Mouse (Mus musculus) lung, postnatal 0 days (tissue): ENCODE results near the gene Igfbp4. TPM values are rescaled to one million over a fixed set of nuclear protein-coding genes. Genes with fewer than 3 reads are reported as not detected.

ENCODE experiments used
- ATAC-seq: fragments of 200-750 bp; cut with Nextera tagmentation; 2 replicates; pipeline ENCODE4 v1.8.0; 2017; ENCODE audit warnings: moderate library complexity
- DNase-seq: peaks from one replicate; pipeline ENCODE4 v3.0.0-alpha.2; 2016; ENCODE audit warnings: low spot score
- H3K27ac ChIP-seq: fragments of 300-500 bp; sonication (generic); 2 replicates; pipeline ENCODE4 v1.5.1; 2014; ENCODE audit warnings: antibody characterized with exemption, mild to moderate bottlenecking, low read length, mixed read lengths
- H3K27me3 ChIP-seq: fragments of 300-500 bp; sonication (generic); replicated peaks from 2 replicates; pipeline ENCODE4 v1.6.1; 2014; ENCODE audit warnings: low read length, mixed read lengths; ENCODE audit not compliant: insufficient read depth
- H3K36me3 ChIP-seq: fragments of 300-500 bp; sonication (generic); 2 replicates; pipeline ENCODE4 v1.6.1; 2014; ENCODE audit warnings: low read length, mixed read lengths; ENCODE audit not compliant: insufficient read depth
- H3K4me1 ChIP-seq: fragments of 300-500 bp; sonication (generic); 2 replicates; pipeline ENCODE4 v1.6.1; 2014; ENCODE audit warnings: antibody characterized with exemption, low read depth, low read length, mixed read lengths; ENCODE audit not compliant: insufficient read depth
- H3K4me2 ChIP-seq: fragments of 300-500 bp; sonication (generic); replicated peaks from 2 replicates; pipeline ENCODE4 v1.6.1; 2014; ENCODE audit warnings: low read depth, mild to moderate bottlenecking, low read length, moderate library complexity, mixed read lengths
- H3K4me3 ChIP-seq: fragments of 300-500 bp; sonication (generic); 2 replicates; pipeline ENCODE4 v1.5.1; 2014; ENCODE audit warnings: low read depth, low read length
- H3K9ac ChIP-seq: fragments of 300-500 bp; sonication (generic); replicated peaks from 2 replicates; pipeline ENCODE4 v1.6.1; 2014; ENCODE audit warnings: low read depth, mild to moderate bottlenecking
- H3K9me3 ChIP-seq: fragments of 300-500 bp; sonication (generic); 2 replicates; pipeline ENCODE4 v1.6.1; 2016; ENCODE audit warnings: low read length, mixed read lengths
- CTCF ChIP-seq: IDR thresholded peaks from 2 replicates; pipeline ENCODE4 v1.5.1; 2016; ENCODE audit warnings: antibody characterized with exemption, mild to moderate bottlenecking
- EP300 ChIP-seq: IDR thresholded peaks from 2 replicates; pipeline ENCODE4 v1.6.1; 2016; ENCODE audit warnings: antibody characterized with exemption, mild to moderate bottlenecking, control low read depth
- WGBS: fragments of 180-500 bp; shearing (Covaris S2); extraction: QIAGEN DNeasy Blood & Tissue Kit; methylation state at CpG from one replicate; pipeline ENCODE4 v1.1.7; 2014; 5-methylcytosine and 5-hydroxymethylcytosine counted together
- polyA plus RNA-seq: library from polyadenylated mRNA; unstranded; fragments of >200 nt; fragmentation: Nextera tagmentation; extraction: Ambion mirVana; gene quantifications from 2 replicates; pipeline ENCODE4 v1.2.1, GENCODE M21; 2015

Gene Igfbp4
- polyA plus RNA-seq, 1 experiment from 2014 or later: 433 TPM

DNA sequence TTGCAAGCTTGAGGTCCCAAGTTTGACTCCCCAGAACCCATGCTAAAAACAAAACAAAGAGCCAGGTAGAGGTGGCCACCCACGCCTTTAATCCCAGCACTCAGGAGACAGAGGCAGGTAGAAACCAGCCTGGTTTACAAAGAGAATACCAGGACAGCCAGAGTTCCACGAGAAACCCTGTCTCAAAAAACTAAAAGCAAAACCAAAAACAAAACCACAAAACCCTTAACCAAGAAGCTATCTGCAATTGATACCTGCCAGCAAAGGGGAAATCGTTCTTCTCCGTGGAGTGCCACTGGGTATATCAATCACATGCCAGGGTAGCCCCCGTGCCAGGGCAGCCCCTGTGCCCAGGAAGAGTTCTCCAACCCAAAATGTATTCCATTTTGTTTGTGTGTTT, 59.2 kb downstream of the Igfbp4 start:
- no peaks in the 10 kb centered on the region for H3K36me3 ChIP-seq
- no peak overlapping the region for H3K9ac ChIP-seq
- no peaks in the 10 kb centered on the region for H3K27me3 ChIP-seq
- H3K4me1 ChIP-seq: no peaks in the 10 kb centered on the region
- no peak for ATAC-seq
- no peak for DNase-seq
- H3K4me3 ChIP-seq: no peak overlapping the region
- TF ChIP-seq EP300 (no peak), CTCF (no peak)
- H3K4me2 ChIP-seq: no peak overlapping the region
- no peaks in the 10 kb centered on the region for H3K9me3 ChIP-seq
- no peak overlapping the region for H3K27ac ChIP-seq
- 82% methylated on average over 5 of the region's 5 CpGs for WGBS

GRCm38 (mm10) chr11:99101693-99102092, 60.6 kb downstream of the Igfbp4 start:
- Histone ChIP-seq H3K9ac (no peak overlapping the region), H3K9me3 (no peaks in the 10 kb centered on the region), H3K4me1 (no peaks in the 10 kb centered on the region), H3K27me3 (no peaks in the 10 kb centered on the region), H3K36me3 (no peaks in the 10 kb centered on the region), H3K27ac (no peak overlapping the region), H3K4me3 (no peak overlapping the region), H3K4me2 (no peak overlapping the region)
- ATAC-seq (no peak), DNase-seq (no peak)
- 68% methylated on average over 8 of the region's 8 CpGs for WGBS
- TF ChIP-seq EP300 (no peak), CTCF (no peak)

GRCm38 (mm10) chr11:99102575-99103270, 61.7 kb downstream of the Igfbp4 start:
- 74% methylated on average over 9 of the region's 9 CpGs for WGBS
- Histone ChIP-seq H3K27me3 (no peaks in the 10 kb centered on the region), H3K4me1 (no peaks in the 10 kb centered on the region), H3K4me2 (no peak overlapping the region), H3K36me3 (no peaks in the 10 kb centered on the region), H3K4me3 (no peak overlapping the region), H3K9ac (no peak overlapping the region), H3K9me3 (no peaks in the 10 kb centered on the region), H3K27ac (no peak overlapping the region)
- TF ChIP-seq CTCF (no peak), EP300 (no peak)
- ATAC-seq (no peak), DNase-seq (no peak)

Other genes starting within 250 kb of the Igfbp4 start
- gene Msl1, start 245.7 kb upstream of the Igfbp4 start, polyA plus RNA-seq: 16.3 and 21.3 TPM in 2 replicates
- 22.7 and 22.9 TPM in 2 replicates for gene Casc3, start 236.3 kb upstream of the Igfbp4 start, polyA plus RNA-seq
- 1.1 and 1.5 TPM in 2 replicates for gene Rapgefl1, start 204.5 kb upstream of the Igfbp4 start, polyA plus RNA-seq
- gene Wipf2, start 177.6 kb upstream of the Igfbp4 start, polyA plus RNA-seq: 4.0 and 4.1 TPM in 2 replicates
- gene Cdc6, start 133.4 kb upstream of the Igfbp4 start, polyA plus RNA-seq: 2.5 and 2.6 TPM in 2 replicates
- gene Rara, start 113.4 kb upstream of the Igfbp4 start, polyA plus RNA-seq: 26.2 and 28.8 TPM in 2 replicates
- gene Gjd3, start 58.2 kb upstream of the Igfbp4 start, polyA plus RNA-seq: 0.56 and 1.0 TPM in 2 replicates
- gene Top2a, start 17.1 kb upstream of the Igfbp4 start, polyA plus RNA-seq: 11.1 and 16.9 TPM in 2 replicates
- gene Tns4, start 48.1 kb downstream of the Igfbp4 start, polyA plus RNA-seq: 0.13 and 0.24 TPM in 2 replicates
- gene Ccr7, start 113.8 kb downstream of the Igfbp4 start, polyA plus RNA-seq: 0.50 and 0.69 TPM in 2 replicates
- 133 and 136 TPM in 2 replicates for gene Smarce1, start 189.8 kb downstream of the Igfbp4 start, polyA plus RNA-seq
- 0.40 and 0.44 TPM in 2 replicates for gene Krt222, start 202.8 kb downstream of the Igfbp4 start, polyA plus RNA-seq
- gene Krt24, start 244.0 kb downstream of the Igfbp4 start, polyA plus RNA-seq: not detected in 2 replicates